Mouse (Mus musculus) stomach, embryonic 14.5 days (tissue): ENCODE results near the gene Trim8. TPM values are rescaled to one million over a fixed set of nuclear protein-coding genes. Genes with fewer than 3 reads are reported as not detected.

ENCODE experiments used
- ATAC-seq: fragments of 200-750 bp; cut with Nextera tagmentation; 2 replicates; pipeline ENCODE4 v1.8.0; 2017; ENCODE audit warnings: low read depth, moderate TSS enrichment; ENCODE audit not compliant: insufficient number of reproducible peaks, insufficient read depth, low FRiP score
- H3K27ac ChIP-seq: fragments of 300-500 bp; sonication (generic); 2 replicates; pipeline ENCODE4 v1.5.1; 2014; ENCODE audit warnings: mild to moderate bottlenecking, low read length, moderate library complexity, mixed read lengths
- H3K27me3 ChIP-seq: fragments of 300-500 bp; sonication (generic); 2 replicates; pipeline ENCODE4 v1.6.1; 2014; ENCODE audit warnings: low read length, control low read depth, mixed read lengths; ENCODE audit not compliant: control insufficient read depth, insufficient read depth
- H3K36me3 ChIP-seq: fragments of 300-500 bp; sonication (generic); 2 replicates; pipeline ENCODE4 v1.6.1; 2014; ENCODE audit warnings: mild to moderate bottlenecking, control low read depth, low read length, moderate library complexity, mixed read lengths; ENCODE audit not compliant: control insufficient read depth, insufficient read depth
- H3K4me1 ChIP-seq: fragments of 300-500 bp; sonication (generic); 2 replicates; pipeline ENCODE4 v1.6.1; 2014; ENCODE audit warnings: low read length, control low read depth, mixed read lengths; ENCODE audit not compliant: control insufficient read depth, insufficient read depth
- H3K4me2 ChIP-seq: fragments of 300-500 bp; sonication (generic); replicated peaks from 2 replicates; pipeline ENCODE4 v1.6.1; 2014; ENCODE audit warnings: low read depth, low read length, control low read depth
- H3K4me3 ChIP-seq: fragments of 300-500 bp; sonication (generic); 2 replicates; pipeline ENCODE4 v1.5.1; 2014; ENCODE audit warnings: low read depth, low read length, control low read depth
- H3K9ac ChIP-seq: fragments of 300-500 bp; sonication (generic); replicated peaks from 2 replicates; pipeline ENCODE4 v1.6.1; 2014; ENCODE audit warnings: low read depth, mild to moderate bottlenecking, control low read depth, low read length, moderate library complexity, mixed read lengths
- H3K9me3 ChIP-seq: fragments of 300-500 bp; sonication (generic); 2 replicates; pipeline ENCODE4 v1.6.1; 2016; ENCODE audit warnings: low read depth, low read length, control low read depth; ENCODE audit not compliant: control insufficient read depth
- WGBS: fragments of 180-500 bp; shearing (Covaris S2); extraction: QIAGEN DNeasy Blood & Tissue Kit; methylation state at CpG from one replicate; pipeline ENCODE4 v1.1.7; 2014; 5-methylcytosine and 5-hydroxymethylcytosine counted together
- polyA plus RNA-seq: library from polyadenylated mRNA; unstranded; fragments of >200 nt; fragmentation: Nextera tagmentation; extraction: Ambion mirVana; gene quantifications from 2 replicates; pipeline ENCODE4 v1.2.1, GENCODE M21; 2014

Trim8 gene
- polyA plus RNA-seq, 1 experiment from 2014 or later: 22.3 TPM

DNA sequence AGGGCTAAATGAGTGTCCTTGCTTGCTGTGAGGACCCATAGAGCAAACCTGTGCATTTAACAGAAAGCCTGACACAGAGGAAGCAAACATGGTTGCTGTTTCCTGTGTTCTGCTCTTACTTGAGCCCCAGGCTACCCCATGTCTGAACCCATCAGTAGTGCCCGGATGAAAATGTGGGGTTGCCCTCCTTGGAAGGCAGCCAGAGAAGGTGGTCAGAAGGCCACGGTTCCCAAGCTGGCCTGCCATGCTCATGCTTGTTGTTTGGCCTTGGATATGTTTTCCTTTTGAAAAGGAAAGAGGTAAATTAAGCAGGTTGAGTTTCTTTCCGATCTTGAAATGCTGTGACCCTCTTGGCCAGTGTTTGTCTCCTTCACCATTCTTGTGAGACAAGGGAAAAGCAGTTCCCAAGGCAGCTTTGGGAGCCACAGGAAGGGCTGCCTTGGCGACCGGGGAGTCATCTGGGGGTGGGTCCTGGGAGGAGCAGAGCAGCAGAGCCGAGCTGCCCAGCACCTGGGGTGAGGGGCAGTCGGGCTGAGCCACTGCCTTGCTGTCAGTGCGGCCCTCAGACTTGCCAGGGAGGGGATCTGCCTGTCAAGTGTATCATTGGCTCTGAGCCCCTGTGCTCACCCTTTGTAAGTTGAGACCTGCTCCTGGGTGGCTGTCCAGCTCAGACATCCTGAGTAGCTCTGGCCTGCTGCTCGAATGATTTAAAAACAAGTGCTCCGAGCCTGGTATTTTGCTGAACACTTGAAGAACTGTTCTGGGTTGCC lies 30.0 kb upstream of the Trim8 start:
- Histone ChIP-seq H3K4me2 (no peak overlapping the region), H3K4me3 (no peak overlapping the region), H3K9ac (no peak overlapping the region), H3K9me3 (no peaks in the 10 kb centered on the region), H3K27ac (peak overlapping the region; percentile 56), H3K4me1 (peaks cover 23% of the 10 kb centered on the region), H3K27me3 (no peaks in the 10 kb centered on the region), H3K36me3 (peaks cover 17% of the 10 kb centered on the region)
- peak; percentile 42; the same call in 1 of the 2 replicates for ATAC-seq
- WGBS: 12% methylated on average over 10 of the region's 10 CpGs

DNA sequence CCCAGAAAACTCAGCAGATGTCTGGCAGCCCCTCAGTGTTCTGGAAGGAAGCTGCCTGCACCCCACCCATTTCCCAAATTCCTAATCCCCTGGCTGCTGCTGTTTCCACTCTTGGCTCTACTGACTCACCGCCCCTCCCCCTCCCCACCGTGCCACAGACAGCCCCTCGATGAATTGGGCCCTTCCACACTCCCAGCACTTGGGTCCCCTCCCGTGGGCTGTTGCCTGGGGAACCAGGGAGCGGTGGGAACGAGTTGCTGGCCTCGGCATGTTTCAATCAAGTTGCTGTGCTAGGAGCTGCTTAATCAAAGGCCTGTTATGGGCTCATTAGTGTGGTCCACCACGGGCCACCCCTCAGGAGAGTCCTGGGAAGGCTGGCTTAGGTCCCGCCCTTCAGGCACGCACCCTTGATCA lies 24.1 kb upstream of the Trim8 start:
- no peak overlapping the region for H3K27ac ChIP-seq
- 42% methylated on average over 10 of the region's 10 CpGs for WGBS

DNA sequence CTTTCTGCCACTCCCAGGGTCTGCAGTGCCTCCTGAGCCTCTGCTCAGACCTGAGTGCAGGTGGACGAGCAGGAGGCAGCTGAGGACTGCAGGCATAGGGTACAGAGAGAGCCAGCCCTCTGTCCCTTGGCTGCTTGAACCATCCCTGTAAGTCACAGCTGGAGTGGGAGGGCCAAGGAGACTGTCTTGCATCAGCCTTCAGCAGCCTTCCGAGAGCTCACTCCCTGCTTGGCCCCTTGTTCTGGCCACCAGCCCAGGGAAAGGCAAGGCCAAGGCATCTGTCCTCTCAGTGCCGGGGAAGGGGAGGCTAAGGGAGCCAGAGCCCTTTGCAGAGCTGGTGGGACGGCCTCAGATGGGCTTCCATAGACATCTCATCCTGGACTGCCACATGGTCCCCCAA lies 23.3 kb upstream of the Trim8 start:
- Histone ChIP-seq H3K9me3 (no peaks in the 10 kb centered on the region), H3K4me1 (peaks cover 60% of the 10 kb centered on the region), H3K27ac (peak overlapping the region; percentile 87; the same call in 1 of the 2 replicates), H3K4me3 (no peak overlapping the region), H3K27me3 (no peaks in the 10 kb centered on the region), H3K4me2 (no peak overlapping the region), H3K36me3 (peaks cover 21% of the 10 kb centered on the region), H3K9ac (no peak overlapping the region)
- WGBS: 74% methylated on average over 4 of the region's 4 CpGs
- no peak for ATAC-seq

More for the DNA sequence above, 24.1 kb upstream of the Trim8 start:
- Histone ChIP-seq H3K9ac (no peak overlapping the region), H3K4me1 (peaks cover 53% of the 10 kb centered on the region), H3K4me3 (no peak overlapping the region), H3K36me3 (peaks cover 21% of the 10 kb centered on the region), H3K27me3 (no peaks in the 10 kb centered on the region), H3K4me2 (no peak overlapping the region), H3K9me3 (no peaks in the 10 kb centered on the region)
- no peak for ATAC-seq

DNA sequence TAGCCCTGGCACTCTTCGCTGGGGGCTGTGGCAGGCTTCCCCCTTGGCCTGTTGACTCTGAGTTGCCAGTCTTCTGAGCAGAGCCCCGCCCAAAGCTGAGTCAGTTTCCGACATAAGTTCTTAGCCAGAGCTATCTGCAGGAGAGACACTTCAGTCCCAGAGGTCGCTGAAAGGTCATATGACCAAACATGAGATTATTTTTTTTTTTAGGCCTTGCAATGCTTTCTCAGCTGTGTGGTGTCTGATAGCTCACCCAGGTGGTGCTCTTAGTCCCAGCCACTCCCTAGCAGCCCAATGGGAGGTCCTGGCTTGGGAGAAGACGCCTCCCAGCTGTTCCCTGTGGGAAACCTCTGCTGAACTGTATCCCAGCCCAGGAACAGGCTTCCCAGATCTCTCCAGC lies 22.7 kb upstream of the Trim8 start:
- 33% methylated on average over 5 of the region's 5 CpGs for WGBS
- ATAC-seq: peak; percentile 68; the same call in 1 of the 2 replicates
- Histone ChIP-seq H3K9me3 (no peaks in the 10 kb centered on the region), H3K27me3 (no peaks in the 10 kb centered on the region), H3K4me1 (peaks cover 66% of the 10 kb centered on the region), H3K27ac (peak overlapping the region; percentile 87), H3K4me2 (no peak overlapping the region), H3K9ac (no peak overlapping the region), H3K36me3 (peaks cover 21% of the 10 kb centered on the region), H3K4me3 (no peak overlapping the region)

DNA sequence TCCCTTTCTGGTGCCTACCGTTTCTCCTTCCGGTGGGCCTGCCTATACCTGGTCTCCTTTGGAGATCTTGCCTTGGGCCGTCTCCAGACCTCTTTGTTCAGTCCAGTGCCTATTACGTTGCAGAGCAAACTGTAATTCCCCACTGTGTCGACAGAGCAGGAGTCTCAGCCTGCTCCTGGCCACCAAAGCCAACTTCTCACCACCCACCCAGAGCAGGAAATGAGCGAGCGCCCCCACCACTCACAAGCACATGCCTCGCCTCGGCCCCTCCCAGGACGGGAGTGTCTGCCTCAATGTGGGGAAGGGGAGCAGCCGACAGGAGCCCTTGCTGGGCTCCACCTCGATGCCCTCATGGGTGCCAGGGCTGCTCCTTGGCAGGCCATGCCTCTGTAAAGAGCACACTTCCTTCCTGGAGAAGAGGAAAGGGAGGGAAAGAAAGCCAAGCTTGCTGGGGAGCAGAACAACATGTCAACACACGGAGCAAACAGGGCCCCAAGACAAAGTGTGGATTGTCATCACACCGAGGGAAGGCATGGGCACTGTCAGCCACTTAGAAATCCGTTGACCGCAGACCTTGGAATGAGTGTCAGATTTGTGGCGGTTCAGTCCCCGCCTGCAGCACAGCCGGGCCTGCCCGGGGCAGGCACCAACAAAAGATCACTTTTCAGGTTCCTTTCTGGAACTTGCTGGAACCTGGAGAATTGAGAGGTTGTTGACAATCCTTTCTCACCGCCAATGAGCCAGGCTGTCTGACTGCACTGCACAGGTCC lies 22.0 kb upstream of the Trim8 start:
- Histone ChIP-seq H3K27ac (peak overlapping the region; percentile 87), H3K4me2 (no peak overlapping the region), H3K4me3 (no peak overlapping the region), H3K27me3 (no peaks in the 10 kb centered on the region), H3K9me3 (no peaks in the 10 kb centered on the region), H3K4me1 (peaks cover 71% of the 10 kb centered on the region), H3K9ac (no peak overlapping the region), H3K36me3 (peaks cover 22% of the 10 kb centered on the region)
- ATAC-seq: peak; percentile 21; the same call in 1 of the 2 replicates
- 44% methylated on average over 21 of the region's 21 CpGs for WGBS

DNA sequence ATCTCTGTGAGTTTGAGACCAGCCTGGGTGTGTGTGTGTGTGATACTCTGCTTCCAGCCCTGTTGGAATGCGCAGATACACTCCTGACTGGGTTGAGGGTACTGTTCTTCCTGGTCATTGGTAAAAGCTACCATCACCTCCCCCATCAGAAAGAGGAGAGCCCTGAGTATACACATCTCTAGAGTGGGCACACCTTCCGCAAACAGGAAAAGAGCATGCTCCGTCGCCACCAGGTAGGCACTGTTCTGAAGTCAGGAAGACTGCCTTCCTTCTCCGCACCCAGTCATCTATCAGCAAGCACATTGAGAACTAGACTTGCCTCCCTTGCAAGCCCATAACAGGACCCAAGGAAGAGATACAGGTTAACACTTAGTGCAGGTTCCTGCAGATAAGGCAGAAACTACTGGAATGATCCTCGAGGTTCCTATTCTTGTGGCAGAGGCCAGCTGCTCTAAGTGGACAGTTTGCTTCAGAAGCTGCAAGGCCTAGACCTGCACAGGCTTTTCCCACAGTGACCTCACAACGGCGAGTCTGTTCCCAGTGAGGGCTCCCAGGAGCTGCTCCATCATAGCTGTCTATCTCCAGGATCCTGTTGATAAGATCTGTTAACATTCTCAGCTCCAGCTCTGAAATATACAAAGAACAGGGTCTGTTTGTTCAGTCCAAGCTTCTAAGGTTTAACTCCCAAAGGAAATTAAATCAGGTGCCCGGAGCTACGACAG lies 20.7 kb upstream of the Trim8 start:
- 48% methylated on average over 10 of the region's 10 CpGs for WGBS
- no peak overlapping the region for H3K4me3 ChIP-seq
- no peaks in the 10 kb centered on the region for H3K27me3 ChIP-seq
- peaks cover 23% of the 10 kb centered on the region for H3K36me3 ChIP-seq
- no peak overlapping the region for H3K9ac ChIP-seq
- H3K9me3 ChIP-seq: no peaks in the 10 kb centered on the region
- no peak overlapping the region for H3K4me2 ChIP-seq
- no peak for ATAC-seq
- peaks cover 72% of the 10 kb centered on the region for H3K4me1 ChIP-seq
- H3K27ac ChIP-seq: peak overlapping the region; percentile 79

DNA sequence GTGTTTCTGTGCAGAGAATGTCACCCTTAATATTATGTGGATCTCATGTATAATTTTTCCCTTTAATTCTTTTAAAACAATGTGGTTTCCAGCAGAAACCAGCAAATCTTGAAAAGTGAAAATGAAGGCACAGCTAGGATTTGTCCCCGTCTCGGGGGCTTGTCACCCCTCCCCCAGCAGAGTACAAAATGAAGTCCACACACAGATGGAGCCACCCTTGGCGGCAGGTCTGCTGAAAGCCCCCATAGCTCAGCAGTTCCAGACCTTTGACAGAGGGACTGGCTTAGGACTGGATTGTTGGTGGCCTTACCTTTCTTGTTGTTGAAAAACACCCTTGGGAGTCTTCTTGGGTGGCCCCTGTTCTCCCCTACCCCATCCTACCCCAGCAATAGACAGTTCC lies 20.1 kb upstream of the Trim8 start:
- peak overlapping the region; percentile 79 for H3K27ac ChIP-seq
- no peak overlapping the region for H3K4me2 ChIP-seq
- ATAC-seq: no peak
- WGBS: 18% methylated on average over 3 of the region's 3 CpGs
- peaks cover 28% of the 10 kb centered on the region for H3K36me3 ChIP-seq
- no peak overlapping the region for H3K9ac ChIP-seq
- H3K4me1 ChIP-seq: peaks cover 72% of the 10 kb centered on the region
- H3K9me3 ChIP-seq: no peaks in the 10 kb centered on the region
- no peaks in the 10 kb centered on the region for H3K27me3 ChIP-seq
- H3K4me3 ChIP-seq: no peak overlapping the region

DNA sequence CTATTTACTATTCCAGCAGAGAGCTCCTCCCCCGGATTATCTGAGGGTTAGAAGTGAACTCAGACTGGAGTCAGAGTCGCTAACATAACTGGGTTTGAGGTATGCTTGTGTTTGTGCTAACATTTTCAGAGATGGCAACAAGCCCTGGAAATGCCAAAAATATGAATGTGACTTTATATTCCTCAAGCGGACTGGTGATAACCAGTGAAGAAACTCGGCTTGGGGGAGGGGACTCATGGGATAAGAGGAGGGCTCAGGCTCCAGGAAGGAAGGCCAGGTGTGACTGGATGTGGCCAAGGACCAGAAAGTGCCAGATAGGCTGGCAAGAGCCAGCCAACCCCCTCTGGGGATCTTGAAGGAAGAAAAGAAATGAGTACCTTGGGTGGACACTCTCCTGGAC lies 19.7 kb upstream of the Trim8 start:
- Histone ChIP-seq H3K27ac (peak overlapping the region; percentile 79; the same call in 1 of the 2 replicates), H3K4me3 (no peak overlapping the region), H3K4me2 (no peak overlapping the region), H3K4me1 (peaks cover 72% of the 10 kb centered on the region), H3K27me3 (no peaks in the 10 kb centered on the region), H3K9me3 (no peaks in the 10 kb centered on the region), H3K9ac (no peak overlapping the region), H3K36me3 (peaks cover 30% of the 10 kb centered on the region)
- 0 out of 2 replicates have a peak, but pooled peaks have one; percentile 10 for ATAC-seq
- 9% methylated on average over 4 of the region's 4 CpGs for WGBS
